28 mouse cellular contexts compared by ENCODE assay signal in the genomic region with DNA sequence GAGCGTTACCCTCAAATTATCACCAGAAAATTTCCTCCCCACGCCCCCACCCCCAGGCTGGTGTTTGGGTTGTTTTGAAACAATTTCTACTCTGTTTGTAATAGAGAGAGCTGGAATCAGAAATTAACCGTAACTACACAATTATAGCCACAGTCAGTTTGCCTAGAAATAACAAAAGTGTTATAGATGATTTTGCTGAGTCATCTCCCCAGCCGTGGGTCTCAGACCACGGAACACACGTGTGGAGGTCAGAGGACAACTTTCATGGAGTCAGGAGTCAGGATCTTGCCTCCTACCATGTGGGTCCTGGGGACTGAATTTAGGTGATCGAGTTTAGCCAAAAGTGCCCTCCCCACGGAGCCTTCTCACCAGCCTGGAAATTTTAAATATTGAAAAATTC. TPM values are rescaled to one million over a fixed set of nuclear protein-coding genes. Genes with fewer than 3 reads are reported as not detected.
DNase-seq lines count a peak whose midpoint lies in the region; TF ChIP-seq lines count a peak whose summit lies in the region.
"Had no signal": no experiment of that assay in that cellular context is flagged by ENCODE, and none has a peak within 500 bp of the region (broad histone marks: within the 10 kb centered on the region; RNA-seq: fewer than 3 reads in every experiment).

No protein-coding gene starts in this region.

- no peak for TF ChIP-seq EP300 in MEL (IDR thresholded peaks at IDR 0.05; ENCODE audit: low read depth in 1 of 2, low read length in 2 of 2)

- no peaks in the 10 kb centered on the region for H3K27me3 ChIP-seq in MEL (ENCODE audit: control insufficient read depth in 1 of 2, insufficient read depth in 2 of 2, low read length in 2 of 2)
- H3K27me3 ChIP-seq: embryonic facial prominence, embryonic 13.5 days; forebrain, embryonic 12.5 days; forebrain, embryonic 15.5 days; heart, embryonic 13.5 days; Patski had no signal

- no peaks in the 10 kb centered on the region for H3K9me3 ChIP-seq in MEL (replicated peaks; ENCODE audit: insufficient read depth, low read length)
- H3K9me3 ChIP-seq: embryonic facial prominence, embryonic 13.5 days; forebrain, embryonic 12.5 days; forebrain, embryonic 15.5 days; heart, embryonic 10.5 days; heart, embryonic 13.5 days had no signal

- peak overlapping the region; percentile 46 to 97 for H3K4me3 ChIP-seq in MEL (ENCODE audit: control insufficient read depth in 1 of 2, insufficient read depth in 1 of 2, low read depth in 2 of 2, low read length in 2 of 2)
- H3K4me3 ChIP-seq: embryonic facial prominence, embryonic 13.5 days; erythroblast, embryonic 14.5 days; forebrain, embryonic 12.5 days; forebrain, embryonic 15.5 days; heart, embryonic 10.5 days; heart, embryonic 13.5 days had no signal

- H3K27ac ChIP-seq in MEL (ENCODE audit: control insufficient read depth, low read depth, low read length): no peak overlapping the region
- H3K27ac ChIP-seq: embryonic facial prominence, embryonic 13.5 days; forebrain, embryonic 12.5 days; forebrain, embryonic 15.5 days; heart, embryonic 10.5 days; heart, embryonic 13.5 days; hindbrain, embryonic 14.5 days; hindbrain, postnatal 0 days had no signal

- no peak for TF ChIP-seq POLR2A in MEL (IDR thresholded peaks at IDR 0.05; ENCODE audit: control insufficient read depth in 1 of 2, insufficient read depth in 1 of 2, low read depth in 1 of 2, low read length in 2 of 2, poor library complexity in 1 of 2)

- peak overlapping the region; percentile 59 for H3K9ac ChIP-seq in MEL (ENCODE audit: control insufficient read depth, low read depth, low read length, poor library complexity, severe bottlenecking)
- H3K9ac ChIP-seq: embryonic facial prominence, embryonic 13.5 days; forebrain, embryonic 12.5 days; forebrain, embryonic 15.5 days; hindbrain, embryonic 14.5 days had no signal

- no peaks in the 10 kb centered on the region for H3K79me2 ChIP-seq in MEL (ENCODE audit: control insufficient read depth, insufficient read depth, low read length, poor library complexity)

- H3K36me3 ChIP-seq in MEL (ENCODE audit: control insufficient read depth in 1 of 2, insufficient read depth in 2 of 2, low read length in 2 of 2): peaks cover 0 to 7% of the 10 kb centered on the region in 2 experiments; a peak in 2 of 4 replicates
- H3K36me3 ChIP-seq: embryonic facial prominence, embryonic 10.5 days; embryonic facial prominence, embryonic 13.5 days; forebrain, embryonic 12.5 days; forebrain, embryonic 15.5 days; heart, embryonic 10.5 days; heart, embryonic 13.5 days had no signal

- TF ChIP-seq RAD21 in MEL (IDR thresholded peaks at IDR 0.05; ENCODE audit: low read depth, low read length): no peak

- peak; percentile 19 for DNase-seq in embryo, embryonic 10.5 days (ENCODE audit: low spot score)
- DNase-seq in embryo, embryonic 11 days: no peak
- DNase-seq in 416B (ENCODE audit: low read depth): peak; percentile 31
- no peak for DNase-seq in MEL (ENCODE audit: low read depth, low spot score)
- DNase-seq in kidney, adult 18-20 months: no peak
- no peak for DNase-seq in thymus, adult 18-20 months

- H3K4me1 ChIP-seq in MEL (ENCODE audit: control insufficient read depth in 1 of 2, insufficient read depth in 2 of 2, low read length in 2 of 2): peaks cover 6 to 12% of the 10 kb centered on the region in 2 experiments; a peak in 3 of 4 replicates
- H3K4me1 ChIP-seq: forebrain, embryonic 12.5 days; forebrain, embryonic 15.5 days had no signal

- no peak for TF ChIP-seq CTCF in MEL (IDR thresholded peaks at IDR 0.05 in 2 of 3, conservative IDR thresholded peaks at IDR 0.05 in 1 of 3; ENCODE audit: control insufficient read depth in 1 of 3, insufficient read depth in 1 of 3, low read depth in 2 of 3, low read length in 3 of 3, poor library complexity in 1 of 3, severe bottlenecking in 1 of 3)

TF ChIP-seq in MEL, 35 proteins besides CTCF, POLR2A, EP300 and RAD21:
- TF ChIP-seq MAFK (IDR thresholded peaks at IDR 0.05; ENCODE audit: borderline replicate concordance, low read depth, low read length): peak; percentile 58; the same call in 1 of the 2 replicates
- no peak for TF ChIP-seq E2F4 (IDR thresholded peaks at IDR 0.05; ENCODE audit: borderline replicate concordance, low read depth, low read length)
- peak; percentile 59; the same call in 1 of the 2 replicates for TF ChIP-seq GABPA (IDR thresholded peaks at IDR 0.05; ENCODE audit: low read depth, low read length)

RNA-seq across cellular contexts. Expression of a gene that starts 24.0 kb away (rescaled TPM):
- total RNA-seq in MEL (2012; rRNA removed): not detected in 2 replicates
- under 1 TPM in 1 of 2 experiments, not detected in 1; 0.19 TPM for polyA plus RNA-seq in MEL (2012; ENCODE audit: insufficient read depth in 1 of 2, insufficient read length in 2 of 2, low read depth in 1 of 2, low replicate concordance in 2 of 2, missing spikeins in 1 of 2)
- total RNA-seq: gastrocnemius, adult 8-10 months; gastrocnemius, postnatal 25 days; heart, postnatal 14 days; heart, postnatal 4 days; hindbrain, postnatal 0 days had no signal
- polyA plus RNA-seq: embryonic facial prominence, embryonic 13.5 days; erythroblast, embryonic 14.5 days; forebrain, embryonic 12.5 days; forebrain, embryonic 15.5 days; heart, embryonic 10.5 days; heart, embryonic 13.5 days; heart, embryonic 16.5 days; hindbrain, embryonic 11.5 days; hindbrain, embryonic 14.5 days; hindbrain, postnatal 0 days; inflammation-experienced regulatory T-cells, adult 6 months; Patski had no signal

RNA-seq across cellular contexts. Expression of a gene that starts 28.4 kb away (rescaled TPM):
- total RNA-seq in MEL (2012; rRNA removed): not detected in 2 replicates
- under 1 TPM in 1 of 2 experiments, not detected in 1; 0.06 TPM for polyA plus RNA-seq in MEL (2012; ENCODE audit: insufficient read depth in 1 of 2, insufficient read length in 2 of 2, low read depth in 1 of 2, low replicate concordance in 2 of 2, missing spikeins in 1 of 2)
- total RNA-seq: adrenal gland, adult 18-20 months; adrenal gland, postnatal 10 days; adrenal gland, postnatal 36 days; gastrocnemius, adult 8-10 months; gastrocnemius, postnatal 25 days; heart, adult 18-20 months; heart, postnatal 14 days; heart, postnatal 4 days; hindbrain, postnatal 0 days had no signal
- polyA plus RNA-seq: embryonic facial prominence, embryonic 10.5 days; embryonic facial prominence, embryonic 13.5 days; erythroblast, embryonic 14.5 days; forebrain, embryonic 12.5 days; forebrain, embryonic 15.5 days; gonadal fat pad, adult 2 months; heart, embryonic 10.5 days; heart, embryonic 13.5 days; heart, embryonic 16.5 days; hindbrain, embryonic 11.5 days; hindbrain, embryonic 14.5 days; hindbrain, postnatal 0 days; inflammation-experienced regulatory T-cells, adult 6 months; Patski had no signal

RNA-seq across cellular contexts. Expression of a gene that starts 58.0 kb away (rescaled TPM):
- total RNA-seq in MEL (2012; rRNA removed): 0.58 and 0.65 TPM in 2 replicates
- 1 to 10 TPM in 1 of 2 experiments, not detected in 1; 4.9 TPM for polyA plus RNA-seq in MEL (2012; ENCODE audit: insufficient read depth in 1 of 2, insufficient read length in 2 of 2, low read depth in 1 of 2, low replicate concordance in 2 of 2, missing spikeins in 1 of 2)
- total RNA-seq: gastrocnemius, adult 8-10 months had no signal
- polyA plus RNA-seq: erythroblast, embryonic 14.5 days; inflammation-experienced regulatory T-cells, adult 6 months; Patski had no signal

RNA-seq across cellular contexts. Expression of a gene that starts 59.4 kb away (rescaled TPM):
- 254 and 516 TPM in 2 replicates for total RNA-seq in MEL (2012; rRNA removed)
- 1,000 to 10,000 TPM in 1 of 2 experiments, 100 to 1,000 TPM in 1; 737 to 5,492 TPM for polyA plus RNA-seq in MEL (2012; ENCODE audit: insufficient read depth in 1 of 2, insufficient read length in 2 of 2, low read depth in 1 of 2, low replicate concordance in 2 of 2, missing spikeins in 1 of 2)

Comparison
In these comparisons a context has a peak if more than half of its experiments do, and no peak if none do; other contexts are left out.
1. DNase-seq: peak in embryo, embryonic 10.5 days (single experiment) and 416B (single experiment); none in embryo, embryonic 11 days (single experiment), MEL (single experiment), kidney, adult 18-20 months (single experiment) and thymus, adult 18-20 months (0 of 2).